Mouse (Mus musculus) stomach, postnatal 0 days (tissue): ENCODE results near the gene Cela1. TPM values are rescaled to one million over a fixed set of nuclear protein-coding genes. Genes with fewer than 3 reads are reported as not detected.

Experiments used
- ATAC-seq: fragments of 200-750 bp; cut with Nextera tagmentation; 2 replicates; pipeline ENCODE4 v1.8.0; 2017; ENCODE audit not compliant: low FRiP score, low TSS enrichment
- DNase-seq: peaks from one replicate; pipeline ENCODE4 v3.0.0-alpha.2; 2016; ENCODE audit warnings: low spot score
- H3K27ac ChIP-seq: fragments of 300-500 bp; sonication (generic); replicated peaks from 2 replicates; pipeline ENCODE4 v1.5.1; 2014; ENCODE audit warnings: mild to moderate bottlenecking, control low read depth
- H3K27me3 ChIP-seq: fragments of 300-500 bp; sonication (generic); 2 replicates; pipeline ENCODE4 v1.6.1; 2014; ENCODE audit warnings: low read length; ENCODE audit not compliant: control insufficient read depth, insufficient read depth
- H3K36me3 ChIP-seq: fragments of 300-500 bp; sonication (generic); 2 replicates; pipeline ENCODE4 v1.6.1; 2014; ENCODE audit warnings: low read length, mixed read lengths; ENCODE audit not compliant: control insufficient read depth, insufficient read depth
- H3K4me1 ChIP-seq: fragments of 300-500 bp; sonication (generic); replicated peaks from 2 replicates; pipeline ENCODE4 v1.6.1; 2014; ENCODE audit warnings: antibody characterized with exemption; ENCODE audit not compliant: control insufficient read depth, insufficient read depth
- H3K4me2 ChIP-seq: fragments of 300-500 bp; sonication (generic); replicated peaks from 2 replicates; pipeline ENCODE4 v1.6.1; 2014; ENCODE audit warnings: low read depth, mild to moderate bottlenecking, control low read depth, moderate library complexity
- H3K4me3 ChIP-seq: fragments of 300-500 bp; sonication (generic); 2 replicates; pipeline ENCODE4 v1.5.1; 2014; ENCODE audit warnings: low read depth, low read length, control low read depth
- H3K9ac ChIP-seq: fragments of 300-500 bp; sonication (generic); 2 replicates; pipeline ENCODE4 v1.6.1; 2014; ENCODE audit warnings: mild to moderate bottlenecking, low read length, control low read depth, mixed read lengths
- H3K9me3 ChIP-seq: fragments of 300-500 bp; sonication (generic); 2 replicates; pipeline ENCODE4 v1.6.1; 2016; ENCODE audit warnings: low read length; ENCODE audit not compliant: control insufficient read depth
- CTCF ChIP-seq: IDR thresholded peaks from 2 replicates; pipeline ENCODE4 v1.5.1; 2016; ENCODE audit warnings: antibody characterized with exemption, low read depth, mild to moderate bottlenecking, moderate library complexity
- EP300 ChIP-seq: optimal IDR thresholded peaks from 2 replicates; pipeline ENCODE3; 2016; ENCODE audit warnings: antibody characterized with exemption
- WGBS: fragments of 180-500 bp; shearing (Covaris S2); extraction: QIAGEN DNeasy Blood & Tissue Kit; methylation state at CpG from one replicate; pipeline ENCODE4 v1.1.7; 2014; 5-methylcytosine and 5-hydroxymethylcytosine counted together
- polyA plus RNA-seq: library from polyadenylated mRNA; unstranded; fragments of >200 nt; fragmentation: Nextera tagmentation; extraction: Ambion mirVana; gene quantifications from 2 replicates; pipeline ENCODE4 v1.2.1, GENCODE M21; 2015

Cela1 gene
- polyA plus RNA-seq, 1 experiment from 2014 or later: 24.1 TPM

DNA sequence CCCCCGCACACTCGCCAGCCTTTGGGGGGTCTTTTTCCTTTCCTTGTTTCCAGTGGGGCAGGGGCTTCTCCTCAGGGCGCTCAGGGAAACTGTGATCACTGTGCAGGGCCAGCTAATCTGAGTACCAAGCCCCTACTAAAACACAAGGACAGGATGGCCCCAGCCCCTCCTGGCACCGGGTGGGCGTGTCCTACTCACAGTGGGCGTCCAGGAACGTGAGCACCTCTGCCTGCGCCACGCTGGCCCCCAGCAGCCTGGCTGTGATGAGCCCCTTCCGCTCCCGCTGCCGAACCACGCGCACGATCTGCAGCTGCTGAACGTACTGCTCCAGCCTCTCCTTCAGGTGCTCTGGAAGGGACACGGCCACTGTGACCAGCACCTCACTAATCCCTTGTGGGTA is 16.2 kb upstream of the Cela1 start:
- 27% methylated on average over 17 of the region's 17 CpGs for WGBS
- ATAC-seq (no peak), DNase-seq (no peak)
- H3K27ac ChIP-seq: no peak overlapping the region
- H3K4me1 ChIP-seq: no peaks in the 10 kb centered on the region
- H3K27me3 ChIP-seq: 0 out of 2 replicates have a peak, but pooled peaks cover 2% of the 10 kb centered on the region
- no peak overlapping the region for H3K4me2 ChIP-seq
- H3K36me3 ChIP-seq: no peaks in the 10 kb centered on the region
- H3K9me3 ChIP-seq: no peaks in the 10 kb centered on the region
- no peak overlapping the region for H3K4me3 ChIP-seq
- no peak overlapping the region for H3K9ac ChIP-seq
- TF ChIP-seq CTCF (no peak), EP300 (no peak)

DNA sequence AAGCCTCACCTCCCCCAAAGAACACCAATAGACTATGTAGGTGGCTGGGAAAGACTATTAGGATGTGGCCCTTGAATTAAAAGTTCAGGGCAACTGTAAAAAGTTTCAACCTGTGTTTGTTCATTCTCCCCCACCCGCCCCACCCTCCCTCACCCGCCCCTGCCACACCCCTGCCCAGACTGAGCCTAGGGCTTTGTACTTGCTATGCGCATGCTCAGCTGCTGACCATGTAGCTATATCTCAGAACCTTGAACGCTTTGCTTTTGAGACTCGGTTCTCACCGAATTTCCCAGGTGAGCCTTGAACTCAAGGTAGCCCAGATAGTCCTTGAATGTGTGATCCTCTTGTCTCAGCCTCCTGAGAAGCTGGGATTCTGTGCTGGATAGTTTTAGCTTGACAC is 14.1 kb upstream of the Cela1 start:
- Histone ChIP-seq H3K4me2 (no peak overlapping the region), H3K9ac (no peak overlapping the region), H3K27me3 (0 out of 2 replicates have a peak, but pooled peaks cover 2% of the 10 kb centered on the region), H3K4me3 (no peak overlapping the region), H3K9me3 (no peaks in the 10 kb centered on the region), H3K36me3 (no peaks in the 10 kb centered on the region), H3K4me1 (no peaks in the 10 kb centered on the region), H3K27ac (no peak overlapping the region)
- TF ChIP-seq CTCF (no peak), EP300 (no peak)
- 41% methylated on average over 6 of the region's 6 CpGs for WGBS
- DNase-seq (peak; percentile 59), ATAC-seq (no peak)

DNA sequence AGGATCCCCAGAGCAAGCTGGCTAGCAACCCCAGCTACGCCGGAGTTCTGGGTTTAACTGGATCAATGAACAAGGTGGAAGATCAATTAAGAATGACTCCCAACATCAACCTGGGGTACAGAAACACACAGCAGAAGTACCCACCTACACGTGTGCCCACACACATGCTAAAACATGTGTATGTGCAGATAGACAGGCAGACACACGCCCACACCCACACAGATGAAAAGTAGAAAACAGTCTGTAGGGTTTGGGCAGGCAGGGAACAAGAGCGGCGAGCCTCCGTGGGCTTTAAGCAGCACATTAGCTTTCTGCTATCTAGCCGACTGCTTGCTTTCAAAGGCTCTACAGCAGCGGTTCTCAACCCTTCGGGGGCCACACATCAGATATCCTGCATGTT is 13.4 kb upstream of the Cela1 start:
- Histone ChIP-seq H3K9me3 (no peaks in the 10 kb centered on the region), H3K27me3 (0 out of 2 replicates have a peak, but pooled peaks cover 2% of the 10 kb centered on the region), H3K36me3 (no peaks in the 10 kb centered on the region), H3K4me1 (no peaks in the 10 kb centered on the region), H3K4me2 (no peak overlapping the region), H3K27ac (peak overlapping the region; percentile 35; the same call in 1 of the 2 replicates), H3K9ac (no peak overlapping the region), H3K4me3 (no peak overlapping the region)
- TF ChIP-seq EP300 (no peak), CTCF (no peak)
- no peak for DNase-seq
- ATAC-seq: no peak
- WGBS: 50% methylated on average over 10 of the region's 10 CpGs

DNA sequence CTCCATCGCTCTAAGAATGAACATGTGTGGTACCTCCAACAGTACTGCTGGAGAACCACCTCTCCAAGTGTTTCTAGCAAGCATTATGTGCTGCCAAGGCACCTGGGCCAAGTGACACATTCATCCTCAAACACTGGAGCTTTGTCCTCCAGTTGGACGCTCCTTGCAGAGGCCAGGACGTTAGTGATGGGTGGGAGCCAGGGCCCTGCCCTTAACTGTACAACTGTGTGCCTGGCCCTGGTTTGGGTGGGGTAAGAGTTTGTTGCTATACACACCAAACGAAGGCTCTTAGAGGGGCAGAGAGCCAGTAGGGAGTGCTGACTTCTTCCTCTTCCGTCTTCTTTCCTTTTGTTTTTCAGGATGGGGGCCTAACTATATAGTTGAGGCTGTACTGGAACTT is 12.7 kb upstream of the Cela1 start:
- Histone ChIP-seq H3K4me3 (no peak overlapping the region), H3K27me3 (0 out of 2 replicates have a peak, but pooled peaks cover 2% of the 10 kb centered on the region), H3K9me3 (no peaks in the 10 kb centered on the region), H3K36me3 (no peaks in the 10 kb centered on the region), H3K27ac (peak overlapping the region; percentile 35; the same call in 1 of the 2 replicates), H3K4me2 (no peak overlapping the region), H3K9ac (no peak overlapping the region), H3K4me1 (no peaks in the 10 kb centered on the region)
- no peak for TF ChIP-seq EP300
- TF ChIP-seq CTCF: no peak
- peak; percentile 67 for DNase-seq
- peak; percentile 79 for ATAC-seq
- 39% methylated on average over 5 of the region's 5 CpGs for WGBS

DNA sequence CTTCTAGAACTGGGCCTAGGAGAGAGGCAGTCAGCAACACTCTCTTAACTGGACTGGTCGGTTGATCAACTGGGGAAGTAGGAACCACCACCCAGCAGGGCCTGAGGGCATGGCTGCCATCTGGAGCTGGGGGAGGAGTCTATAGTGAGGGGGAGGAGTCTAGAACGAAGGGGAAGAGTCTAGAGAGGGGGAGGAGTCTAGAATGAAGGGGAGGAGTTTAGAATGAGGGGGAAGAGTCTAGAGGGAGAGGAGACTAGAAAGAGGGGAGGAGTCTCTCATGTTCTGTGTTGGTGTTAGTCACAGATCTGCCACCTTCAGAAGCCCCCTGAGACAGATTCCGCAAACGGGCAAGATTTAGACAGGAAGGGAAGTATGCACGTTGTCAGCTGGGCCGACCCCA is 11.7 kb upstream of the Cela1 start:
- Histone ChIP-seq H3K4me2 (no peak overlapping the region), H3K9ac (no peak overlapping the region), H3K9me3 (no peaks in the 10 kb centered on the region), H3K4me3 (no peak overlapping the region), H3K36me3 (no peaks in the 10 kb centered on the region), H3K27ac (no peak overlapping the region), H3K27me3 (0 out of 2 replicates have a peak, but pooled peaks cover 2% of the 10 kb centered on the region), H3K4me1 (no peaks in the 10 kb centered on the region)
- WGBS: 75% methylated on average over 6 of the region's 6 CpGs
- DNase-seq: no peak
- TF ChIP-seq CTCF: no peak
- TF ChIP-seq EP300: no peak
- ATAC-seq: no peak; the same call in 1 of the 2 replicates

DNA sequence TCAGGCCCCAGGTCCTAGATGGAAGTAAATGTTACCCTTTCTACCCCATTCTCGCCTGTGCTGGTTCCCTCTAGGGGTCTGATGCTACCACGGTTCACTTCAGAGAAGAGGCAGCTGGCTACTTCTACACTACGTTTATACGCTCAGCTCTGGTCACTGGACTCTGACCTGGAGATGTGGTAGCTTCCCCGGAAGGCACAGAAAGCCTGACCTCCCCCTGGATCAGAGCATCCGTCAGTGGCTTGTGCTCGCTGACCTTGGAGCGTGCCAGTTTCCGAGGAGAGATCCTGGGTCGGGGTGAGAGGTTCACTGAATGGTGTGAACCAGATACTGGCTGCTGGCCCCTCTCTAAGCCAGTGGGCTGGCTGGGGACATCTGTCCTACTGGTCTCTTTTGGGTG is 10.4 kb upstream of the Cela1 start:
- Histone ChIP-seq H3K27me3 (no peaks in the 10 kb centered on the region), H3K4me2 (no peak overlapping the region), H3K36me3 (no peaks in the 10 kb centered on the region), H3K27ac (no peak overlapping the region), H3K4me1 (no peaks in the 10 kb centered on the region), H3K9me3 (no peaks in the 10 kb centered on the region), H3K4me3 (no peak overlapping the region), H3K9ac (no peak overlapping the region)
- ATAC-seq: no peak
- DNase-seq: no peak
- 67% methylated on average over 10 of the region's 10 CpGs for WGBS
- no peak for TF ChIP-seq CTCF
- no peak for TF ChIP-seq EP300
